16 mouse cellular contexts compared by ENCODE assay signal in genomic region chr11:39224696-39225095, GRCm38 (mm10).
"Had no signal": no experiment of that assay in that cellular context is flagged by ENCODE, and none has a peak within 500 bp of the region (broad histone marks: within the 10 kb centered on the region; RNA-seq: fewer than 3 reads in every experiment).

No protein-coding gene starts in this region.

- H3K27me3 ChIP-seq: limb, embryonic 12.5 days; liver, embryonic 13.5 days; lung, embryonic 15.5 days; megakaryocyte, embryonic 14.5 days; neural tube, embryonic 13.5 days had no signal

- H3K36me3 ChIP-seq: limb, embryonic 12.5 days; liver, embryonic 13.5 days; lung, embryonic 15.5 days; neural tube, embryonic 13.5 days had no signal

- DNase-seq: kidney, postnatal 14 days; liver; liver, embryonic 13.5 days; liver, postnatal 0 days; lung, postnatal 14 days; thymus, postnatal 4 days had no signal

- H3K9me3 ChIP-seq: limb, embryonic 12.5 days; liver, embryonic 13.5 days; lung, embryonic 15.5 days; megakaryocyte, embryonic 14.5 days; neural tube, embryonic 13.5 days had no signal

- H3K9ac ChIP-seq: limb, embryonic 12.5 days; liver, embryonic 13.5 days; liver, postnatal 0 days; lung, embryonic 15.5 days; neural tube, embryonic 13.5 days had no signal

- H3K27ac ChIP-seq: left cerebral cortex, adult 2 months; limb, embryonic 12.5 days; liver, embryonic 13.5 days; lung, embryonic 15.5 days; macrophage; neural tube, embryonic 13.5 days; stomach, postnatal 0 days had no signal

- H3K4me3 ChIP-seq: left cerebral cortex, adult 2 months; limb, embryonic 12.5 days; liver, embryonic 13.5 days; lung, embryonic 15.5 days; megakaryocyte, embryonic 14.5 days; myocyte; neural tube, embryonic 13.5 days had no signal

- H3K4me1 ChIP-seq: limb, embryonic 12.5 days; liver, embryonic 13.5 days; lung, embryonic 15.5 days; megakaryocyte, embryonic 14.5 days had no signal

- ATAC-seq: intestine, postnatal 0 days; liver, postnatal 0 days had no signal

- H3K4me2 ChIP-seq: limb, embryonic 12.5 days; liver, embryonic 13.5 days; lung, embryonic 15.5 days; midbrain, embryonic 11.5 days; neural tube, embryonic 13.5 days had no signal
